Mouse (Mus musculus): Measurements from ENCODE around the gene Lrp8.

DNA sequence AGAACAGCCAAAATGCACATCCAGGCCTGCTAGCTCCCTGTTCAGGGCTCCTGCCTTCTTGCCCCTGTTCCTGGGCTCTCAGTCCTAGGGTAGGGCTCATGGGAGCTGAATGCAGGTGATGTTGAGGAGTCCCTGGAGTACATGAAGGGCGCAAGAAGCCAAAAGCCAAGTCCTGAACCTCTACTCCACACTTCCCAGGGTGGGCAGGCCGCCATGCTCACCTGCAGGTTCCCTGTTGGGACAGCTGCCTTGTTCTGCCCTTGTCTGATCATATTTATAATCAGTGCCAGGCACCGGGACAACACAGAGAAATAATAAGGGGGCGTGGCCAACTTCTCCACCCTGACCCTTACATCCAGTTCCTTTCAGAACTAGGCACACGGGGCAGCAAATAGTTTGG, 31.5 kb downstream of the Lrp8 start:
- TF ChIP-seq CTCF (IDR thresholded peaks at IDR 0.05; ENCODE audit: control insufficient read depth, insufficient read depth, low read length) (no peak), POLR2A (IDR thresholded peaks at IDR 0.05; ENCODE audit: borderline replicate concordance, control insufficient read depth, low read depth, low read length) (no peak)
